Mouse (Mus musculus): ENCODE data around the gene Gm6460.
"Not testable (repeated sequence)": the region's sequence is repeated elsewhere in the genome, so short reads cannot be mapped to it uniquely, and the experiment has no call there.

The Gm6460 gene

GRCm38 (mm10) chr5:11594613-11595012, at the start of gene Gm6460:
Gene Gm6460, plus strand, starts transcription at chr5:11594913.
- DNase-seq (ENCODE audit: low read depth, low spot score): not testable (repeated sequence)
